Mouse (Mus musculus) heart, embryonic 11.5 days (tissue): Measurements from ENCODE around the gene Cul1. TPM values are rescaled to one million over a fixed set of nuclear protein-coding genes. Genes with fewer than 3 reads are reported as not detected.

Experiments used
- ATAC-seq: fragments of 200-750 bp; cut with Nextera tagmentation; replicated peaks from 2 replicates; pipeline ENCODE4 v1.8.0; 2017; ENCODE audit warnings: moderate library complexity; ENCODE audit not compliant: insufficient number of reproducible peaks, low FRiP score, low TSS enrichment
- H3K27ac ChIP-seq: fragments of 300-500 bp; sonication (generic); 2 replicates; pipeline ENCODE4 v1.5.1; 2014; ENCODE audit warnings: mild to moderate bottlenecking, low read depth, low read length
- H3K27me3 ChIP-seq: fragments of 300-500 bp; sonication (generic); 2 replicates; pipeline ENCODE4 v1.6.1; 2014; ENCODE audit warnings: mild to moderate bottlenecking, low read length, mixed read lengths; ENCODE audit not compliant: control insufficient read depth, insufficient read depth
- H3K36me3 ChIP-seq: fragments of 300-500 bp; sonication (generic); 2 replicates; pipeline ENCODE4 v1.6.1; 2014; ENCODE audit warnings: mild to moderate bottlenecking, low read length, moderate library complexity, mixed read lengths; ENCODE audit not compliant: control insufficient read depth, insufficient read depth
- H3K4me1 ChIP-seq: fragments of 300-500 bp; sonication (generic); 2 replicates; pipeline ENCODE4 v1.6.1; 2014; ENCODE audit warnings: low read length; ENCODE audit not compliant: control insufficient read depth, insufficient read depth
- H3K4me2 ChIP-seq: fragments of 300-500 bp; sonication (generic); 2 replicates; pipeline ENCODE4 v1.6.1; 2014; ENCODE audit warnings: mild to moderate bottlenecking, moderate library complexity
- H3K4me3 ChIP-seq: fragments of 300-500 bp; sonication (generic); 2 replicates; pipeline ENCODE4 v1.5.1; 2014; ENCODE audit warnings: low read depth, low read length
- H3K9ac ChIP-seq: fragments of 300-500 bp; sonication (generic); 2 replicates; pipeline ENCODE4 v1.6.1; 2014; ENCODE audit warnings: mild to moderate bottlenecking, low read depth, low read length, moderate library complexity
- H3K9me3 ChIP-seq: fragments of 300-500 bp; sonication (generic); replicated peaks from 2 replicates; pipeline ENCODE4 v1.6.1; 2016; ENCODE audit warnings: low read length; ENCODE audit not compliant: control insufficient read depth
- WGBS: fragments of 180-500 bp; shearing (Covaris S2); extraction: QIAGEN DNeasy Blood & Tissue Kit; methylation state at CpG from one replicate; pipeline ENCODE4 v1.1.7; 2014; ENCODE audit not compliant: insufficient replicate concordance; 5-methylcytosine and 5-hydroxymethylcytosine counted together
- polyA plus RNA-seq: library from polyadenylated mRNA; unstranded; fragments of >200 nt; fragmentation: Nextera tagmentation; extraction: Ambion mirVana; gene quantifications from 2 replicates; pipeline ENCODE4 v1.2.1, GENCODE M21; 2014

Cul1 gene
- polyA plus RNA-seq, 1 experiment from 2014 or later, result 116 TPM

DNA sequence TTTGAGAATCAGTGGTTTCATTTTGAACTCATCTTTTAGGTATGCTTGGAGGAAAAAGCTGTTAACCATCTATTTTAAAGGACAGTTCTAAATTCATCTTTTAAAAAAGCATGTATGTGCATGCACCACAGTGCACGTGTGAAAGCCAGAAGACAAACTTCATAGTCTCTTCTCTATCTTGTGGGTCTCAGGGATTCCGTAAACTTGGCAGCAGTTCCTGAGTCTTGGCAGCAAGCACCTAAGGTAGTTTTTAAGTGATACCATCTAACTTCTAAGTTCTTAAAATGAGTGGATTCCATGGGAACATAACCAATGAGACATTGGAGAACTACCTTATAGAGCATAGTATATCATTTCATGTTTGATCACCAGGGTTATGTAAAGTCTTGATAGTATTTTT, 3.7 kb downstream of the Cul1 start:
- H3K9me3 ChIP-seq, result no peaks in the 10 kb centered on the region
- no peak overlapping the region for H3K4me2 ChIP-seq
- H3K36me3 ChIP-seq, result no peaks in the 10 kb centered on the region
- H3K4me1 ChIP-seq, result peaks cover 18% of the 10 kb centered on the region
- 75% methylated on average over 2 of the region's 2 CpGs for WGBS
- H3K9ac ChIP-seq, result no peak overlapping the region
- ATAC-seq, result no peak
- H3K27me3 ChIP-seq, result no peaks in the 10 kb centered on the region
- H3K4me3 ChIP-seq, result no peak overlapping the region
- no peak overlapping the region for H3K27ac ChIP-seq

DNA sequence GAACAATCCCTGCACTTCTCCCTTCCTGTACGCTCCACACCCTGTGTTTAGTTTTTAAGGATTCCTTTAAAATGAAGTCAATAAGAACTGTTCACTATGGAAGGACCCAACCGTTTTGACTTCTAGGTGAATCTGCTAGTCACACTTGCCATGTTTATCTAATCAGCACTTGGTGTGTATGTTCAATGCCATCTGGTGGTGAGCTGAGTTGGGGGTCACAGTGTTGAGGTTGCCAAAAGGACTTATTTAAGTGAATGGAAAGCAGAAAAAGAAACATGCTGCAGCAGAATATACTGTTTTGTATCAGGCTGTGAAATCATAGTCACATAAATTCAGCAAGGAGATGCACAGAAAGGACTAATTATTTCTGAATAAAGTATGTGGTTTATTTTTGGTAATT, 12.2 kb downstream of the Cul1 start:
- Histone ChIP-seq H3K9me3 (no peaks in the 10 kb centered on the region), H3K4me1 (peaks cover 3% of the 10 kb centered on the region), H3K27ac (no peak overlapping the region), H3K27me3 (no peaks in the 10 kb centered on the region), H3K36me3 (no peaks in the 10 kb centered on the region), H3K4me3 (no peak overlapping the region), H3K4me2 (no peak overlapping the region), H3K9ac (no peak overlapping the region)
- 47% methylated on average over 2 of the region's 2 CpGs for WGBS
- ATAC-seq, result no peak

DNA sequence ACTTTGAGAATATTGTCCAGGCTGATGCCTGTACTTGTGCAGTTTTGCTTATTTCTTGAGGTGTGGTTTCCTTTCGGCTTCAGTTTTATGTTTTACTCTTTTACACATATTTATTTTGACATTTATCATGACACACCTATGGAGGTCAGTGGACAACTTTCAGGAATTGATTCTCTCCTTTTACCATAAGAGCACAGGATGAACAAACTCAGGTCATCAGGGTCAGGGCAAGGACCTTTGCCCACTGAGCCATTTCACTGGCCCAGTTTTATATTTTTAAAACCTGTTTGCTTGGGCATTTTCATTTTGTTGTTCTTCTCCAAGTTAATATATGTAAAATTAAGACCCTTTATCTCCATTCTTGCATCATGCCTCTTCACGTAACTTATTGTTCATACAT, 13.3 kb downstream of the Cul1 start:
- H3K36me3 ChIP-seq, result no peaks in the 10 kb centered on the region
- no peaks in the 10 kb centered on the region for H3K27me3 ChIP-seq
- H3K27ac ChIP-seq, result no peak overlapping the region
- H3K4me2 ChIP-seq, result no peak overlapping the region
- WGBS, result 92% methylated on average over 2 of the region's 2 CpGs
- H3K9me3 ChIP-seq, result no peaks in the 10 kb centered on the region
- no peak overlapping the region for H3K9ac ChIP-seq
- no peak for ATAC-seq
- peaks cover 3% of the 10 kb centered on the region for H3K4me1 ChIP-seq
- H3K4me3 ChIP-seq, result no peak overlapping the region

- H3K9me3 ChIP-seq, result no peaks in the 10 kb centered on the region
- H3K9ac ChIP-seq, result no peak overlapping the region
- no peaks in the 10 kb centered on the region for H3K27me3 ChIP-seq
- H3K4me1 ChIP-seq, result peaks cover 3% of the 10 kb centered on the region
- H3K4me2 ChIP-seq, result no peak overlapping the region
- no peak overlapping the region for H3K4me3 ChIP-seq
- H3K36me3 ChIP-seq, result no peaks in the 10 kb centered on the region
- H3K27ac ChIP-seq, result no peak overlapping the region
- no peak for ATAC-seq
These were observed 13.9 kb downstream of the Cul1 start for GRCm38 (mm10) chr6:47467058-47467457.

DNA sequence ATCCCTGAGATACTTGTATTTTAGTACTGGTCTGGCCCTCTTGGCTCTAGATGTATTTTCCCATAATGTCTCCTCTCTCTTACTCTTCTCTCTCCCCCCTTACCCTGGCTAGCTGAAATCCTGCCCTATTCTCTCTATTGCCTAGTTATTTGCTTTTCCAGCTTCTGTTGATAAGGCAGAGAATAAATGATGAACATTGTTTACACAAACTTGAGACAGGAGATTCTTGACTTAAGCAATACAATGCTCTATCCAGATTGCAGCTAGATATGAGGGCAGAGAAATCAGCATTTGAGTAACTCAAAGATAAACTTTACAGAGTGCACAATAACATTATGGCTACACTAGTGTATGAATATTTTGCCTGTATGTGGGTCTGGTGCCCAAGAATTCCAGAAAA, 16.6 kb downstream of the Cul1 start:
- no peak overlapping the region for H3K27ac ChIP-seq
- H3K27me3 ChIP-seq, result no peaks in the 10 kb centered on the region
- H3K9ac ChIP-seq, result no peak overlapping the region
- no peak overlapping the region for H3K4me2 ChIP-seq
- no peak for ATAC-seq
- no peak overlapping the region for H3K4me3 ChIP-seq
- no peaks in the 10 kb centered on the region for H3K36me3 ChIP-seq
- no peaks in the 10 kb centered on the region; the same call in 1 of the 2 replicates for H3K4me1 ChIP-seq
- no peaks in the 10 kb centered on the region for H3K9me3 ChIP-seq

- Histone ChIP-seq H3K36me3 (no peaks in the 10 kb centered on the region), H3K4me2 (no peak overlapping the region), H3K9me3 (no peaks in the 10 kb centered on the region), H3K4me3 (no peak overlapping the region), H3K4me1 (no peaks in the 10 kb centered on the region), H3K27ac (no peak overlapping the region), H3K27me3 (no peaks in the 10 kb centered on the region), H3K9ac (no peak overlapping the region)
- ATAC-seq, result no peak
These were observed 19.2 kb downstream of the Cul1 start for GRCm38 (mm10) chr6:47472444-47472843.

DNA sequence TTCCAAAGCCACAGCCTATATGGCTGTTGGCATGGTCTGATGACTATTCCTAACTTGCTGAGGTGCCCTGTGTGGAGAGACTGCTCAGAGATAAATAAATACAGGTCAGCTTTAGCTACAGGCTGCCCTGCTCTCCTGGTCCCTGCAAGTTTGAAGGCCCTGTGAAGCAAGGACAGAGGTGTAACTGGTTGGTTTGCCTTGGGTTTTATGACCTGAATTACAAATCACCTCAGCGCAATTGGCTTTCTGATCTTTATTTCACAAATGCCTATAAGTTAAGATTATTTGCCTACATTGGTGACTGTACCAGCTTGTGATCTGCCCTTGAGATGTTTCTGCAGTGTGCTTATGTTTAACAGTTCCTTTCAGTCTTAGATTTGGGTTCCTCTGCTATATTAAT, 28.8 kb downstream of the Cul1 start:
- Histone ChIP-seq H3K27me3 (no peaks in the 10 kb centered on the region), H3K36me3 (no peaks in the 10 kb centered on the region), H3K4me3 (no peak overlapping the region), H3K9ac (no peak overlapping the region), H3K27ac (no peak overlapping the region), H3K4me1 (no peaks in the 10 kb centered on the region), H3K4me2 (no peak overlapping the region), H3K9me3 (no peaks in the 10 kb centered on the region)
- no peak for ATAC-seq
- WGBS, result 97% methylated on average over 1 of the region's 1 CpGs

DNA sequence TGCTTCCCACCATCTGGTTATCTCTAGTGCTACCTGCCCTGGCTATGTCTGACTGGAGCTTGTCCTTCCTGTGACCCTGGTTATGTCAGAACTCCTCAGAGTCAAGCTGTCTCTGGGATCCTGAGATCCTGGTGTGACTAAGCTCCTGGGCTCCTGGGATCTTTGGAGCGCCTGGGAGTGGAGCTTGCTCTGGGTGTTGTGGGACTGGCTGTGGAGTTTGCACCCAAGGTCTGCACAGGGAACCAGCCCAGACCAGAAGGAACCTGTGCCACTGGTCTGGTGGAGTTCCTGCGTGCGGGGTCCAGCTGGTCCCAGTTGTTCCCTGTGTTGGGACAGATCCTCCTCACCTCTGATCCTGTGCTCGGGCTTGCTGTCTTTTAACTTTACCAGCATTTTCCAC, 41.4 kb downstream of the Cul1 start:
- WGBS, result 91% methylated on average over 4 of the region's 4 CpGs
- H3K27ac ChIP-seq, result no peak overlapping the region
- H3K4me2 ChIP-seq, result no peak overlapping the region
- H3K4me3 ChIP-seq, result no peak overlapping the region
- H3K36me3 ChIP-seq, result no peaks in the 10 kb centered on the region
- no peaks in the 10 kb centered on the region for H3K4me1 ChIP-seq
- H3K9ac ChIP-seq, result no peak overlapping the region
- no peak for ATAC-seq
- no peaks in the 10 kb centered on the region for H3K27me3 ChIP-seq
- no peaks in the 10 kb centered on the region for H3K9me3 ChIP-seq

DNA sequence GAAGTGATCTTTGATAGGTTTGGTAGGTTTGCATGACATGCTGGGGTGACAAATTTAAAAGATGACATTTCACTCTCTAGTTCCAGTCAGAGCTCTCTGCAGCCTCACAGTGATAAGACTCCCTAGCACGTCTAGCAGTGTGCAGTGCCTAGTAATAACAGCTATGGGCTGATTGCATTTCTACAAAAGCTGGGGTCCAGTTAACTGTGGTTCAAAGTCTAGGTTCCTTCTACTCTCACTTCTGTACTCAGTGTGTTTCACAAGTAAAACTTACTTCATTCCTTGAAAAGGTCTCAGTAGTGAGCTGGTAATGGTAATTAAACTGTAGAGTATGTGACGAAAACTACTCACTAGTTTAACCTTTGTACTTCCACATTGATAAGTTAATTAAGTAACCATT, 66.8 kb downstream of the Cul1 start:
- Histone ChIP-seq H3K9me3 (no peaks in the 10 kb centered on the region), H3K4me2 (no peak overlapping the region), H3K27me3 (no peaks in the 10 kb centered on the region), H3K36me3 (peaks cover 37% of the 10 kb centered on the region), H3K27ac (no peak overlapping the region), H3K9ac (no peak overlapping the region), H3K4me1 (no peaks in the 10 kb centered on the region), H3K4me3 (no peak overlapping the region)
- no peak for ATAC-seq
- WGBS, result 87% methylated on average over 2 of the region's 2 CpGs
